Mouse (Mus musculus): ENCODE measurements around the gene Ptpn3. TPM values are rescaled to one million over a fixed set of nuclear protein-coding genes. Genes with fewer than 3 reads are reported as not detected.

Ptpn3 gene
- polyA plus RNA-seq, 2 experiments = 0.38 to 0.46 TPM

- DNase-seq (ENCODE audit: low read depth in 3 of 3, low spot score in 3 of 3) = no peak
- Histone ChIP-seq H3K9ac (replicated peaks) (no peak overlapping the region), H3K4me2 (ENCODE audit: low read depth) (no peak overlapping the region), H3K4me3 (ENCODE audit: insufficient read depth in 1 of 2, low read depth in 2 of 2, low read length in 2 of 2) (no peak overlapping the region), H3K9me3 (ENCODE audit: control insufficient read depth, low read length) (no peaks in the 10 kb centered on the region), H3K27ac (no peak overlapping the region), H3K36me3 (replicated peaks; ENCODE audit: control insufficient read depth, insufficient read depth, low read depth) (no peaks in the 10 kb centered on the region), H3K4me1 (replicated peaks; ENCODE audit: control insufficient read depth in 2 of 2, insufficient read depth in 2 of 2, low read length in 1 of 2) (no peaks in the 10 kb centered on the region), H3K27me3 (ENCODE audit: control insufficient read depth, insufficient read depth, low read length) (no peaks in the 10 kb centered on the region)
- 53% methylated on average over 9 of the region's 9 CpGs for WGBS (ENCODE audit: insufficient replicate concordance)
- ATAC-seq (ENCODE audit: insufficient read depth) = no peak
- TF ChIP-seq EP300 (IDR thresholded peaks at IDR 0.05; ENCODE audit: low read depth) (no peak), CTCF (IDR thresholded peaks at IDR 0.05; ENCODE audit: low read depth) (no peak)
These were observed 109.9 kb downstream of the Ptpn3 start for GRCm38 (mm10) chr4:57191543-57192283.

- Histone ChIP-seq H3K36me3 (replicated peaks; ENCODE audit: control insufficient read depth, insufficient read depth, low read depth) (no peaks in the 10 kb centered on the region), H3K9ac (replicated peaks) (no peak overlapping the region), H3K27ac (no peak overlapping the region), H3K4me3 (ENCODE audit: insufficient read depth in 1 of 2, low read depth in 2 of 2, low read length in 2 of 2) (no peak overlapping the region), H3K4me1 (replicated peaks; ENCODE audit: control insufficient read depth in 2 of 2, insufficient read depth in 2 of 2, low read length in 1 of 2) (0 out of 4 replicates have a peak, but pooled peaks cover 0 to 5% of the 10 kb centered on the region in 2 experiments), H3K27me3 (ENCODE audit: control insufficient read depth, insufficient read depth, low read length) (no peaks in the 10 kb centered on the region), H3K9me3 (ENCODE audit: control insufficient read depth, low read length) (no peaks in the 10 kb centered on the region), H3K4me2 (ENCODE audit: low read depth) (no peak overlapping the region)
- DNase-seq (ENCODE audit: low read depth in 3 of 3, low spot score in 3 of 3) (no peak), ATAC-seq (ENCODE audit: insufficient read depth) (no peak)
- 48% methylated on average over 2 of the region's 2 CpGs for WGBS (ENCODE audit: insufficient replicate concordance)
- TF ChIP-seq CTCF (IDR thresholded peaks at IDR 0.05; ENCODE audit: low read depth) (no peak), EP300 (IDR thresholded peaks at IDR 0.05; ENCODE audit: low read depth) (no peak)
These were observed 111.8 kb downstream of the Ptpn3 start for GRCm38 (mm10) chr4:57189881-57190280.

- H3K36me3 ChIP-seq (replicated peaks; ENCODE audit: control insufficient read depth, insufficient read depth, low read depth) = no peaks in the 10 kb centered on the region
- ATAC-seq (ENCODE audit: insufficient read depth) (no peak), DNase-seq (ENCODE audit: low read depth in 3 of 3, low spot score in 3 of 3) (no peak)
- H3K9me3 ChIP-seq (ENCODE audit: control insufficient read depth, low read length) = no peaks in the 10 kb centered on the region
- H3K4me2 ChIP-seq (ENCODE audit: low read depth) = no peak overlapping the region
- H3K4me3 ChIP-seq (ENCODE audit: insufficient read depth in 1 of 2, low read depth in 2 of 2, low read length in 2 of 2) = no peak overlapping the region
- H3K9ac ChIP-seq (replicated peaks) = no peak overlapping the region
- H3K27me3 ChIP-seq (ENCODE audit: control insufficient read depth, insufficient read depth, low read length) = no peaks in the 10 kb centered on the region; the same call in 1 of the 2 replicates
- 22% methylated on average over 6 of the region's 6 CpGs for WGBS (ENCODE audit: insufficient replicate concordance)
- no peak for TF ChIP-seq CTCF (IDR thresholded peaks at IDR 0.05; ENCODE audit: low read depth)
- no peak for TF ChIP-seq EP300 (IDR thresholded peaks at IDR 0.05; ENCODE audit: low read depth)
- no peak overlapping the region for H3K27ac ChIP-seq
- H3K4me1 ChIP-seq (replicated peaks; ENCODE audit: control insufficient read depth in 2 of 2, insufficient read depth in 2 of 2, low read length in 1 of 2) = 0 out of 4 replicates have a peak, but pooled peaks cover 0 to 5% of the 10 kb centered on the region in 2 experiments
These were observed 115.6 kb downstream of the Ptpn3 start for GRCm38 (mm10) chr4:57186035-57186434.

GRCm38 (mm10) chr4:57185462-57185861 is 116.2 kb downstream of the Ptpn3 start:
- WGBS (ENCODE audit: insufficient replicate concordance) = 60% methylated on average over 8 of the region's 8 CpGs
- ATAC-seq (ENCODE audit: insufficient read depth) = no peak

GRCm38 (mm10) chr4:57183493-57183892 is 118.1 kb downstream of the Ptpn3 start:
- Histone ChIP-seq H3K27me3 (ENCODE audit: control insufficient read depth, insufficient read depth, low read length) (no peaks in the 10 kb centered on the region; the same call in 1 of the 2 replicates), H3K9me3 (ENCODE audit: control insufficient read depth, low read length) (no peaks in the 10 kb centered on the region), H3K4me1 (replicated peaks; ENCODE audit: control insufficient read depth in 2 of 2, insufficient read depth in 2 of 2, low read length in 1 of 2) (0 out of 4 replicates have a peak, but pooled peaks cover 0 to 5% of the 10 kb centered on the region in 2 experiments), H3K9ac (replicated peaks) (no peak overlapping the region), H3K36me3 (replicated peaks; ENCODE audit: control insufficient read depth, insufficient read depth, low read depth) (no peaks in the 10 kb centered on the region), H3K27ac (no peak overlapping the region), H3K4me2 (ENCODE audit: low read depth) (no peak overlapping the region), H3K4me3 (ENCODE audit: insufficient read depth in 1 of 2, low read depth in 2 of 2, low read length in 2 of 2) (no peak overlapping the region)
- no peak for TF ChIP-seq CTCF (IDR thresholded peaks at IDR 0.05; ENCODE audit: low read depth)
- no peak for TF ChIP-seq EP300 (IDR thresholded peaks at IDR 0.05; ENCODE audit: low read depth)
- DNase-seq (ENCODE audit: low read depth in 3 of 3, low spot score in 3 of 3) (no peak), ATAC-seq (ENCODE audit: insufficient read depth) (no peak)
- 58% methylated on average over 4 of the region's 4 CpGs for WGBS (ENCODE audit: insufficient replicate concordance)

More at GRCm38 (mm10) chr4:57185462-57185861, 116.2 kb downstream of the Ptpn3 start:
- H3K9ac ChIP-seq (replicated peaks) = no peak overlapping the region
- no peak overlapping the region for H3K4me2 ChIP-seq (ENCODE audit: low read depth)
- H3K9me3 ChIP-seq (ENCODE audit: control insufficient read depth, low read length) = no peaks in the 10 kb centered on the region
- H3K4me3 ChIP-seq (ENCODE audit: insufficient read depth in 1 of 2, low read depth in 2 of 2, low read length in 2 of 2) = no peak overlapping the region
- 0 out of 4 replicates have a peak, but pooled peaks cover 0 to 5% of the 10 kb centered on the region in 2 experiments for H3K4me1 ChIP-seq (replicated peaks; ENCODE audit: control insufficient read depth in 2 of 2, insufficient read depth in 2 of 2, low read length in 1 of 2)
- no peak overlapping the region for H3K27ac ChIP-seq
- DNase-seq (ENCODE audit: low read depth in 3 of 3, low spot score in 3 of 3) = no peak
- no peak for TF ChIP-seq CTCF (IDR thresholded peaks at IDR 0.05; ENCODE audit: low read depth)
- TF ChIP-seq EP300 (IDR thresholded peaks at IDR 0.05; ENCODE audit: low read depth) = no peak
- no peaks in the 10 kb centered on the region for H3K36me3 ChIP-seq (replicated peaks; ENCODE audit: control insufficient read depth, insufficient read depth, low read depth)
- no peaks in the 10 kb centered on the region; the same call in 1 of the 2 replicates for H3K27me3 ChIP-seq (ENCODE audit: control insufficient read depth, insufficient read depth, low read length)
